Mouse (Mus musculus) forebrain, postnatal 0 days (tissue): ENCODE measurements around the gene Pecam1. TPM values are rescaled to one million over a fixed set of nuclear protein-coding genes. Genes with fewer than 3 reads are reported as not detected.

Experiments used
- ATAC-seq: fragments of 200-750 bp; cut with Nextera tagmentation; 2 replicates; pipeline ENCODE4 v1.8.0; 2017; ENCODE audit warnings: mild to moderate bottlenecking, moderate library complexity
- DNase-seq: peaks from one replicate; pipeline ENCODE4 v3.0.0-alpha.2; 2015
- H3K27ac ChIP-seq: fragments of 300-500 bp; sonication (generic); 2 replicates; pipeline ENCODE4 v1.5.1; 2014; ENCODE audit warnings: low read depth, mild to moderate bottlenecking, antibody characterized with exemption, low read length, moderate library complexity, mixed read lengths
- H3K27me3 ChIP-seq: fragments of 300-500 bp; sonication (generic); 2 replicates; pipeline ENCODE4 v1.6.1; 2014; ENCODE audit warnings: mild to moderate bottlenecking, low read length, mixed read lengths; ENCODE audit not compliant: insufficient read depth
- H3K36me3 ChIP-seq: fragments of 300-500 bp; sonication (generic); 2 replicates; pipeline ENCODE4 v1.6.1; 2014; ENCODE audit warnings: mild to moderate bottlenecking, moderate library complexity; ENCODE audit not compliant: insufficient read depth
- H3K4me1 ChIP-seq: fragments of 300-500 bp; sonication (generic); 2 replicates; pipeline ENCODE4 v1.6.1; 2014; ENCODE audit warnings: antibody characterized with exemption; ENCODE audit not compliant: insufficient read depth
- H3K4me2 ChIP-seq: fragments of 300-500 bp; sonication (generic); 2 replicates; pipeline ENCODE4 v1.6.1; 2014; ENCODE audit warnings: low read depth, mild to moderate bottlenecking, moderate library complexity
- H3K4me3 ChIP-seq: fragments of 300-500 bp; sonication (generic); 2 replicates; pipeline ENCODE4 v1.5.1; 2014; ENCODE audit warnings: low read depth, low read length, mixed read lengths
- H3K9ac ChIP-seq: fragments of 300-500 bp; sonication (generic); 2 replicates; pipeline ENCODE4 v1.6.1; 2014; ENCODE audit warnings: mild to moderate bottlenecking
- H3K9me3 ChIP-seq: fragments of 300-500 bp; sonication (generic); 2 replicates; pipeline ENCODE4 v1.6.1; 2016; ENCODE audit warnings: low read length
- CTCF ChIP-seq: sonication (generic); IDR thresholded peaks from 2 replicates; pipeline ENCODE4 v1.5.1; 2016; ENCODE audit warnings: antibody characterized with exemption, control low read depth, low read depth
- WGBS: fragments of 180-500 bp; shearing (Covaris S2); extraction: QIAGEN DNeasy Blood & Tissue Kit; methylation state at CpG from one replicate; pipeline ENCODE4 v1.1.7; 2014; 5-methylcytosine and 5-hydroxymethylcytosine counted together
- polyA plus RNA-seq: library from polyadenylated mRNA; unstranded; fragments of >200 nt; fragmentation: Nextera tagmentation; extraction: Ambion mirVana; gene quantifications from 2 replicates; pipeline ENCODE4 v1.2.1, GENCODE M21; 2015
- total RNA-seq: library from RNA; depleted of rRNA; stranded (reverse); fragments of >200 nt; gene quantifications from 2 replicates; pipeline ENCODE4 v1.2.3, GENCODE M21; 2014

The Pecam1 gene
- total and polyA plus RNA-seq, 2 experiments from 2014 or later: 10.6 to 22.4 TPM

DNA sequence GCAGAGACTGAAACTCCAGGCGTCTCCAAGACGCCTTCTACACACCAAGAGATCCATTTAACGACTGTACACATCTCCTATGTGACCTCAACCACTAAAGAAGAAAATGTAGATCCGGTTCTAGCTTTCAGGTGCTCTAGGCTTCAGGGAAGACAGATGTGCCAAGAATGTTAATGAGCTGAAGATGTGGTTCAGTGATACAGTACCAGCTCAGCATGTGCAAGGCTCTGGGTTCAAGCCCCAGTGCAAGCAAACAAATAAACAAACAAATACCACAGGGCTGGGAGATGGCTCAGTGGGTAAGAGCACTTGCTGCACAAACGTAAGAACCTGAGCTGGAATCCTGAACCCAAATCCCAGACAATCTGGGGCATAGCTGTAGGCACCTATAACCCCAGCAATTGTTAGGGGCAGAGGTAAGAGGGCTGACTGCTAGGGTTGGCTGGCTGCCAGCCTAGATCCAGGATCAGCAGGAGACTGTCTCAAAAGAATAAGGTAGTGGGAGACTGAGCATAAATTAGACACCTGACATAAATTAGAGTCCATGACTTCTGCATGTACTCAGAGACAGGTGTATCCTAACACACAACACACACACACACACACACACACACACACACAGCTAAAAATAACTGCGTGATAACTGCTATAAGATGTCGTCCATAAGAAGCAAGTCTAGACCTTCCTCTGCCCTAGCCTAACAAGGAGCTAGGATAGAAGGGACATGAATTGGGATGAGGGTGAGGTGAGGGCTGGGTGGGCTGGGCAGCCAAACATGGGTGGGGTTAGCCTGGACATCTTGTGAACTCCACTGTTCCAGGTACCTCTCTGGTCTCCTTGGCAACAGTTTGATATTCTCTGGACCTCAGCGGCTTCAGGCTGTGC is 76.5 kb downstream of the Pecam1 start:
- Histone ChIP-seq H3K9me3 (no peaks in the 10 kb centered on the region), H3K4me1 (peaks cover 18% of the 10 kb centered on the region), H3K4me3 (no peak overlapping the region), H3K9ac (no peak overlapping the region), H3K27me3 (no peaks in the 10 kb centered on the region), H3K4me2 (no peak overlapping the region), H3K27ac (peak overlapping the region; percentile 66; the same call in 1 of the 2 replicates), H3K36me3 (no peaks in the 10 kb centered on the region)
- ATAC-seq (peak; percentile 8; the same call in 1 of the 2 replicates), DNase-seq (peak; percentile 17)
- 68% methylated on average over 8 of the region's 8 CpGs for WGBS
- TF ChIP-seq CTCF: no peak

DNA sequence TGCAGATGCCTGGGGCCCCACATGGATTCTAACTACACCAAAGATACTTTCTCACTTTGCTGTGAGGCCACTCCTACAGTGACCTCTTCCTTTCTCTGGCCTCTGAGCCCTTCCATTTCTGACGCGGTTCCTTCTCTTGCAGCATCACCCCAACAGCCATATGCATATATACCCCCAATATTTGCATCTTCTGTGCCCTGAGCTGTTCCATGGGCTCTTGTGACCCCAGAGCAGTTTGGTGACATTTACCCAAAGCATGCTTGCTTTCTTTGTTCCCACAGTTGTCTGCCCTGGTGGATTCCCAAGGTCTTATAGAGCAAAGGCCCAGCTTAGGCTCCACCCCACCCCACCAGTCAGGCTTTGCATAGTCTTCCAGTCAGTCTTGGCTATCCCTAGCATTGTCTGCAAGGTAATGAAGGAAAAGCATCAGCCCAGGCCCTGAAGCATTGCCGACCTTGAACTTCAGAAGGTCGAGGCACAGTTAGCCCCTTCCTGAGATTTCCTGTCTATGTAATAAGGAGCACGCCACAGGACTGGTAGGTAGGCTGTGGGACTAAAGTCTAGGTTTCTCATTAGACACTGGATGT is 77.4 kb downstream of the Pecam1 start:
- ATAC-seq: no peak
- Histone ChIP-seq H3K36me3 (no peaks in the 10 kb centered on the region), H3K27ac (no peak overlapping the region), H3K9ac (no peak overlapping the region), H3K4me3 (no peak overlapping the region), H3K9me3 (no peaks in the 10 kb centered on the region), H3K4me2 (no peak overlapping the region), H3K4me1 (peaks cover 18% of the 10 kb centered on the region), H3K27me3 (no peaks in the 10 kb centered on the region)
- no peak for DNase-seq
- 92% methylated on average over 5 of the region's 5 CpGs for WGBS
- TF ChIP-seq CTCF: no peak

DNA sequence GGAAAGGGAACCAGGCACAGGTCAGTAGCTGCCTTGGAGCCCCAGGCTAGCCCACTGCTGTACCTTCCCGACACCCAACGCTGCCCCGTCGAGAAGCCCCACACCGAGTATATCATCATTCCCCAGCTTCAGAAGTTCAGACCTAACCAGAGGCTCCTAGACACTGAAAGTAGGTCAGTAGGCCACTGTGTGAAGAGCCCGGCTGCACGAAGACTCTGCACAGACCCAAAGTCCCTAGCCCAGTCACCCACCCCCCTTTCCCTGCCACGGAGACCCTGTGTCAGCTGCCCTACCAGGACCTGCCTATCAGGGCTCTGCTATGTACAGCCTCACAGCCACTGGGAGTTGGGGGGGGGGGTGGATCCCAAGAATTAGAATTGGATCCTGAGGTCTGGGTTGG is 78.6 kb downstream of the Pecam1 start:
- no peak for TF ChIP-seq CTCF
- Histone ChIP-seq H3K4me1 (peaks cover 18% of the 10 kb centered on the region), H3K4me3 (no peak overlapping the region), H3K9me3 (no peaks in the 10 kb centered on the region), H3K27ac (no peak overlapping the region), H3K9ac (no peak overlapping the region), H3K27me3 (no peaks in the 10 kb centered on the region), H3K4me2 (no peak overlapping the region), H3K36me3 (no peaks in the 10 kb centered on the region)
- no peak for ATAC-seq
- whole genome bisulfite sequencing: 91% methylated on average over 8 of the region's 8 CpGs
- DNase-seq: no peak

- Histone ChIP-seq H3K4me2 (no peak overlapping the region), H3K9me3 (no peaks in the 10 kb centered on the region), H3K4me3 (no peak overlapping the region), H3K27ac (no peak overlapping the region), H3K4me1 (peaks cover 18% of the 10 kb centered on the region), H3K36me3 (no peaks in the 10 kb centered on the region), H3K9ac (no peak overlapping the region), H3K27me3 (no peaks in the 10 kb centered on the region)
- no peak for ATAC-seq
- DNase-seq: no peak
- WGBS: 69% methylated on average over 4 of the region's 4 CpGs
- TF ChIP-seq CTCF: no peak
Measured at GRCm38 (mm10) chr11:106670951-106671478, 79.4 kb downstream of the Pecam1 start.

GRCm38 (mm10) chr11:106670266-106670665 is 80.2 kb downstream of the Pecam1 start:
- WGBS: 79% methylated on average over 3 of the region's 3 CpGs
- Histone ChIP-seq H3K9ac (no peak overlapping the region), H3K27ac (no peak overlapping the region), H3K36me3 (no peaks in the 10 kb centered on the region), H3K27me3 (no peaks in the 10 kb centered on the region), H3K4me3 (no peak overlapping the region), H3K4me2 (no peak overlapping the region), H3K4me1 (peaks cover 15% of the 10 kb centered on the region), H3K9me3 (no peaks in the 10 kb centered on the region)
- DNase-seq (no peak), ATAC-seq (no peak)
- no peak for TF ChIP-seq CTCF

GRCm38 (mm10) chr11:106669873-106670173 is 80.6 kb downstream of the Pecam1 start:
- Histone ChIP-seq H3K36me3 (no peaks in the 10 kb centered on the region), H3K4me1 (peaks cover 11% of the 10 kb centered on the region), H3K9me3 (no peaks in the 10 kb centered on the region), H3K27ac (no peak overlapping the region), H3K27me3 (no peaks in the 10 kb centered on the region), H3K9ac (no peak overlapping the region), H3K4me2 (no peak overlapping the region), H3K4me3 (no peak overlapping the region)
- 0 out of 2 replicates have a peak, but pooled peaks have one; percentile 25 for ATAC-seq
- TF ChIP-seq CTCF: no peak
- no peak for DNase-seq
- 23% methylated on average over 8 of the region's 9 CpGs for WGBS
